Mouse (Mus musculus) brain, embryonic 14.5 days (tissue): ENCODE data around the gene Cog7.

Source experiments
- CTCF ChIP-seq: fragments of 200-500 bp; IDR thresholded peaks from 2 replicates; pipeline ENCODE4 v1.5.1; 2012; ENCODE audit warnings: inconsistent platforms, mild to moderate bottlenecking, moderate library complexity, borderline replicate concordance; ENCODE audit not compliant: insufficient read depth, insufficient read length; ENCODE audit errors: extremely low read depth
- POLR2A ChIP-seq: fragments of 200-500 bp; IDR thresholded peaks from 2 replicates; pipeline ENCODE4 v1.6.1; 2012; ENCODE audit warnings: mild to moderate bottlenecking, inconsistent platforms, borderline replicate concordance; ENCODE audit not compliant: poor library complexity, insufficient read depth, insufficient read length, severe bottlenecking; ENCODE audit errors: extremely low read depth

GRCm38 (mm10) chr7:121871631-121872030 is 109.9 kb downstream of the Cog7 start:
- no peak for TF ChIP-seq CTCF
- no peak for TF ChIP-seq POLR2A
